Mouse (Mus musculus) urinary bladder, adult 18-20 months (tissue): ENCODE data around the gene Arrb1.
A peak's percentile ranks its signal among the peaks of the same experiment; 100 is the strongest.

Experiments
- DNase-seq, 2 experiments: peaks; one replicate each; pipeline ENCODE4 v3.0.0; 2022; ENCODE audit warnings: low spot score in 2 of 2, mixed read lengths in 2 of 2

Arrb1 gene

DNA sequence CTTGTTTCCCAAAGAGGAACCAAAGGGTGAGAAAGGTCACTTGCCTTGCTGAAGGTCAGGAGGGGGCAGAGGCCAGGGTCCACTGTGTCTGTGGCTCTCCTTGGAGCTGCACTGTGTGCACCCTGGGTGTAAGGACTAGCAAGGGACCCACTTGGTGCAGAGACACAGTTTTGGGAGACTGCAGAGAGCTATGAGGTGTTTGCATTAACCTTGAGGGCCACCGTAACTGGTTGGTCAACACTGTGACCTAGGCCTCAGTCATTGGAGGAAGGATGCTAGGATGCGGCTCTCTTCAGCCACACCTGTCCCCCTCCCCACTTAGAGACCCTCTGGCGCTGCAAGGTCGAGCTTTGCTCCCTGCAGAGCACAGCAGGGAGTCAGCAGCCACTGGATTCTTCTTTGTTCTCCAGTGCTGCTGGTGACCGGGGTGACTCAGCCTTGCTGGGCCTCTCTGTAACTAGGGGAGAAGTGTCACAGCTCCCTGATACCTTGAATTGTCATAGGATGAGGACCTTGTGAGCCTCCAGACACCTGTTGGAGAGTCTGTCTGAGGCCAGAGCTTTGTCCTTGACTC lies 2.0 kb downstream of the Arrb1 start:
- no peak for DNase-seq

DNA sequence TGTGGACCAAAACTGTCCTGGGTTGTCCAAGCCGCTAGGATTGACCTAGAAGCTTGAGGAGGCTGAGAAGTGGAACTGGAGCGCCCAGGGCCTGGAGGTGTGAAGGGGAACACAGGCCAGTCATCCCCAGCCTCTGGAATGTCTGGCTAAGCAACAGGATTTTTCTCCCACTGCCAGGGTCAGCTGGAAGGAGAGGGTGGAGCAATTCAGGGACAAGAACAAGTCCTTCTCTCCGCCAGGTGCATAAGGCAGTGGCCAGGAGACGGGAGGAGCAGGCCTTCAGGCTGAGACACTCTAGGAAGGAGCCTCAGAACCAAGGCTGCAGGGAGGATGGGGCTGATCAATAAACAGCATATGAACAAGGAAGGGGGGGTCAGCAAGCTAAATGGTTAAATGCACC lies 3.2 kb downstream of the Arrb1 start:
- no peak for DNase-seq

DNA sequence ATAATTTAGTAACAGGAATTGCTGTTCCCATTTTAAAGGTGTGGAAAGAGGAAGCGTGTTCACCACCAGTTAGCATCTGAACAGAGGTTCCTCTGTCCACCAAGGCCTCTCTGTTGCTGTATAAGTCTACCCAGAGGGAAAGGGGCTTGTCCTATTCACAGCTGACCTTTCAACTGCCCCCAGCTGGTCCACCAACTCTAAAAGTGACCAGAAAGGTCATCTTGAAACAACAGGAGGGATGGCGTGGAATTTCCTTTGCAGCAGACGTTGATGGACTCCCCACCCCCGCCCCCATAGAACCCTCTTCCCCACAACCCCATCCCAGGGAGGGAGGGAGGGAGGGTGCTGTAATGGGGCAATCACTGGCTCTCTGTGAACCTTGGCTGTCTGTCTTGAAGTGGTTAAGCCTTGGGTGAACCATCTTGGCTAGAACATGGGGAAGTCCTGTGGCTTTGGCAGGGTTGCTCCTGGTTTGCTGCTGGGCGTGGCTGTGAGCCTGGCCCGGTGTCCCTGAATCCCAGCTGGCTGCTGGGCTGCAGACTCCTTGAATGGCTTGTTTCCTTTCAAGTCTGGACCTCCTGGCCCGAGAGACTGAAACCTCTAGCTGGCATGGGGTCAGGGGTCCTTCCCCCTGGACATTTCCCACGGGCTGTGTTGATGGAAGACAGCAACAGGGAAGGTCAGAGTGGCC lies 4.1 kb downstream of the Arrb1 start:
- peak in 1 of 2 experiments; percentile 37 for DNase-seq

DNA sequence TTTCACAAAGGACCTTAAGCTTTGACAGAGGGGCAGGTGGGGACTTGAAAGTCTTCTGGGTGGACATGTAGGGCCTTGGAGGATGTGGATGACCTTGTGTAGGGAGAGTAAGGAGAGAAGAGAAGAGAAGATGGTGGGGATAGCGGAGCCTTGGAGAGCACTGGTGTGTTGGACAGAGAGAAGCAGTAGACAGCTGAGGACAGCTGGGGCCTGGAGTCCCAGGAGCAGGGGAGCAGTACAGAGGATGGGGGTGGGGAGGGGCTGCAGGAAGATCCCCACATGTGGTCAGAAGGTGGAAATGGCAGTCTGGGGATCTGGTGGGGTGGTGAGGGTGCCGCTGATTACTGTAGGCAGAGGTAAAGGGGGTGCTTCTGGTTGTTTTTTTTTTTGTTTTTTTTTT lies 4.8 kb downstream of the Arrb1 start:
- DNase-seq: no peak

DNA sequence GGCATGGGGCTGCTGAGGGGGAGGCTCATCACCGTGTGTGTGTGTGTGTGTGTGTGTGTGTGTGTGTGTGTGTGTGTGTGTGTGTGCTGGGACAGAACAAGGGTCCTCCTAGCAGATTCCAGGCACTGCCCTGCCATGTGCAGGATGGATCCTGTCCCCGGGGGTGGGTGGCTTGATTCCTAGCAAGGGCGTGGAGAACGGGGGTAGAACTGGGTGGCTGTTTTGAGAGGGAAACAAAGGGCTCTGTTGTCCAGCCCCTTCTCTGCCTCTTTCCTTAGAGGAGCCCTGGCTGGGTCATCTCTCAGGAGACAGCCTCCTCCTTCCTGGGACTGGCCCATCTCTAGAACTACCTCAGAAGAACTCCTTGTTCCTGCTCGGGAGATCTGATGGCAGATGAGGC lies 5.9 kb downstream of the Arrb1 start:
- no peak for DNase-seq

DNA sequence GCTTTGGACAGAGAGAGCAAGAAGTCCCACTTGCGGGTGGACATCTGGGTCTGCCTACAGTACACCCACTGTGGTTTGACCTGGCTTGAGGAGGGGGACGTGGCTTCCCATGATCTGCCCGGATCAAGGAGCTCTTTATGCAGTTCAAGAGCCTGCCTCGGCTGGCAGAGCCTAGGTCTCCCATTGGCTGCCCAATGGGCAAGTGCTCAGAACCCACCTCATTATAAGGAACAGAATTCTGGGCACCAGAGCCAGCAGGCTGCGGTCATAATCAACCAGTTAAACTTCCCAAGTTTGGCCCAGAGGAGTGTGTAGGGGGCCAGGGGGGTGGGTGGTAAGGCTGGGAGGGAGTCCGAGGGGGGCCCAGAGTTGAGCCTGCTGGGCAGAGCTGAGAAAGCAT lies 9.0 kb downstream of the Arrb1 start:
- DNase-seq: no peak

DNA sequence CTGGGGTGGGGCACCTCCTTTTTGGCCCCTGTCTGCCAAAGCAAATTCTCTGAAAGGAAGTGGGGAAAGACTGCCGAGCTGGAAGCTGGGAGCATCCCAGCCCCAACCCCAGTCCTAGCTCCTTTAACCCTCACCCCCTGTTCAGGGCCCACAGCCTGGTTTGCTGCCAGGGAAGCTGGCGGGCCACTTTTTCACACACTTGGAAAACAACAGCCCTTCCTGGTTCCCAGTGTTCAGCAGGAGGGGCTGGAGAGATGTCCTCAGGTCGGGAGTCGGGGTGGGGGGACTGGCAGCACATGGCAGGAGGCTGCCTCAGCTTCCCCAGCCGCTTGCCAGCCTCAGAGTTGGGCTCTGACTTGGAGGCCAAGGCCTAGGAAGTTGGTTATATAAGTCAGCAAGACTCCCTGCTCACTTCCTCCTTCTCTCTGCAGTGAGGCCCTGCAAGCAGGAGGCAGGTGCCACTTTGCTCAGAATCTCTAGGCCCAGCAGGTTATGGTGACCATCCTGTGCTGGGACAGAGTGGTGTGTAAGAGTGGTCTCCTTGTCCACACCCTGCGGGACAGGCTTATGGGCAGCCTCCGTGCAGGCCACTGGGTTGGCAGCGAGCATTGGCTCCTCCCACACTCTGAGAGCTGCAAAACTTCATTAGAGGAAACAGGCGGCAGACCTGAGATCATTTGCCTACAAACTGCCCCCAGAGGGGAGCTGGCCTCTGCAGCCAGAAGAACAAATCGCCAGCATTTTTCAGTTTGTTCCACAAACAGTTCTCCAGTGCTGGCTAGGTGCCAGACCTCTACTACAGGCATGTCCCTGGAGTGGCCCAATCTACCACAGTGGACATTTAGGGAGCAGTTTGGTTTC lies 10.8 kb downstream of the Arrb1 start:
- DNase-seq: peak; percentile 35 to 51

DNA sequence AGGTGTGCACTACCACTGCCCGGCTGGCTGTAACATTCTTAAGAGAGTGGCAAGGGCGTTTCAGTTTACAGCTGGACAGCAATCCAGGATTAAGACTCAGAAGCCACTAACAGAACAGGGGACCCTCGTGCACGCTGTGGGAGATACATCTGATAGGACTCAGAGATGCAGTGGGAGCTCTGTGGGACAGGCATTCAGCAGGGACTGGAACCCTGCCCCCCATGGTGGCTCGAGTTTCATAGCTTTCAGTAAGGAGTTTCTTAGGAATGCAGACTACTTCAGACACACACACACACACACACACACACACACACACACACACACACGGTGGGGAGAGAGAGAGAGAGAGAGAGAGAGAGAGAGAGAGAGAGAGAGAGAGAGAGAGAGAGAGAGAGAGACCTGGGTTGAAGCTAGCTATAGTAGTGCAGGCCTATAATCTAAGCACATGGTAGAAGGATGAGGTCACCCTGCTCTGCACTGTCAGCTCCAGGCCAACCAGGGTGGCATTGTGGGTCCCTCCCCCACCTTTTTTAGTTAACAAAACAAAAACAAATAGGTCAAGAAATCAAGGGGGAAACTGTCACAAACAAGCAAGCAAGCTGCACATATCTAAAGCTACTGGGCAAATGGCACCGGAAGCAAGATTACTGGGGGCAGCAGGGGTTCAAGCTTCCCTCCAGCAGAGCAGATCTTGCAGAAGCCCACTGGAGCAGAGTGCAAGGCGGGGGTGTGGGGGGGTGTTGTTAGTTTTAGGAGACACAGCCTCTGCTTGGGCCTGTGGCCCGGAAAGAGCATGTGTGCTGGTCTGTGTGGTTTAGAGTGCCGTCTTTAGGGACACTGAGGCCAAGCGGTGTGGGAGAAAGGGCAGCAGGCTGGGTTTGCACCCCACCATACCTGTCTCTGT lies 12.6 kb downstream of the Arrb1 start:
- no peak for DNase-seq

DNA sequence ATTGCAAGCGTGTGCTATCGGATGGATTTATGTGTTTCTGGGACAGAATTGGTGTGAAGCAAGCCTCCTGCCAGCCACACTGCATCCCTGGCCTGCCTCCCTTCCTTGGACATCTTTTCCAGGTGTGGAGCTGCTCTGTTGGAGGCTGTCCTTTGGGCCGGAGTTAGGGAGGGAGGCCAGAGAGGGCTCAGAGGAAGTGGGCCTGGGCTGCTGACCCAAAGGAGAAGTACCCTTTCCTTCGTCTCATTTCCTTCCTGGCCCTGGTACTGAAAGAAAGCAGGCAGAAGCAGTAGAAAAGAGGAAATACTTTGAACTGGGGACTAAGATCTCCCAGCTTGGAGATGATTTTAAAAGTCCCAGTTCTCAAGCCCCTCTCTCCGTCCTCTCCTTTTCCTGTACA lies 14.4 kb downstream of the Arrb1 start:
- DNase-seq: no peak

DNA sequence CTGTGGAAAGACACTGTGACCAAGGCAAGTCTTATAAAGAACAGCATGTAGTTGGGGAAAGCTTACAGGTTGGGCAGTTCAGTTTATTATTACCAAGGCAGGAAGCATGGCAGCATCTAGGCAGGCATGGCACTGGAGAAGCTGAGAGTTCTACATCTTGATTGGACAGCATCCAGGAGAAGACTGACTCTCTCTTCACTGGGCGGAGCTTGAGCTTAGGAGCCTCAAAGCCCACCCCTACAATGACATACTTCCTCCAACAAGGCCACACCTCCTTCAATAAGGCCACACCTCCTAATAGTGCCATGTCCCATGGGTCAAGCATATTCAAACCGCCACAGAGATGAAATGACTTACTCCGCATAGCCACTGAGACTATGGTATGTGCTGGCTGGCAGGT lies 16.4 kb downstream of the Arrb1 start:
- no peak for DNase-seq

DNA sequence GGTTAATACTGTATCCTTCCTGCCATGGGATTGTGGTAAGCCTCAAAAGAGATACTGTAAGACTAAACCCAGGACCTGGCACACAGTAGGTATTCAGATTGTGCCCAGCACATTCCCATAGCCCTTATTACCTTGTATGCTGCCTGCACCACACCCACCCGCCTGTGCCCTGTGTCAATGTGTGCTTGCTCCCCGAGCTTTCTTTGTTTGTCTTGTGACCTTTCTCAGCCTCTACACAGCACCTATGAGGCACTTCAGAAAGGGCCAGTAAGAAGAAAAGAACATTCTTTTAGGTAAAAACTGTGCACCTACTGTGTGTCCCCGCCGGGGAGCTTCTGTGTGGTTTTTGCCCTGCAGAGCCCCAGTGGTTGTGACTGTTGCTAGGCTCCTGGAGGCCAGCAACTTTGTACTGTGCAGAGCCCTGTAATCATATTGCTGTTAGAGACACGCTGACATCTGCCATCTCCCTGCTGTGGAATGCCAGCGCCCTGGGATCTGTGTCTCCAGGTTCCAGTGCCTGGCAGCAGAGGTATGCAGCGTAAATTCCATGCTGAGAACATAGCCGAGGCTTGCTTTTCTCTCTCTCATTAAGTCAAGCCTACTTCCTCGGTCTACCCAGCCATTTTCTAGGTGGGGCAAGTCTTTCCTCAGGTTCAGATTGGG lies 18.1 kb downstream of the Arrb1 start:
- no peak for DNase-seq

DNA sequence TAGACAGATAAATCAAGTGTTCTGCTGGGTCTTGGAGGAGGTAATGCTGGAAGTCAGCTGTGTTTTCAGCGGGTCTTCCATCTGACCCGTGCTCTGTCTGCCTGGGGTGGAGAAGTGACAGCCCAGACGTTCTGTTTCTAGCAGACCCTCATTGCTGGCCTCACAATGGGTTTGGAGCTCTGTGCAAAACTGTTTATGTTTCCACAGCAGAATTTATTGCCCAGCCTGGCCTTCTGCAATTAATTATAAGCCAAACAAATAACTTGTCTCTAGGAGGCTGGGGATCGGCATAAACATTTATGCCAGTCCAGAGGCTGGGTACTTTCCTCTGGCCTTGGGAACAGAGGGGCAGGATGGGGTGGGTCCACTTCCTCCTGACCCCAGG lies 18.6 kb downstream of the Arrb1 start:
- DNase-seq: no peak

DNA sequence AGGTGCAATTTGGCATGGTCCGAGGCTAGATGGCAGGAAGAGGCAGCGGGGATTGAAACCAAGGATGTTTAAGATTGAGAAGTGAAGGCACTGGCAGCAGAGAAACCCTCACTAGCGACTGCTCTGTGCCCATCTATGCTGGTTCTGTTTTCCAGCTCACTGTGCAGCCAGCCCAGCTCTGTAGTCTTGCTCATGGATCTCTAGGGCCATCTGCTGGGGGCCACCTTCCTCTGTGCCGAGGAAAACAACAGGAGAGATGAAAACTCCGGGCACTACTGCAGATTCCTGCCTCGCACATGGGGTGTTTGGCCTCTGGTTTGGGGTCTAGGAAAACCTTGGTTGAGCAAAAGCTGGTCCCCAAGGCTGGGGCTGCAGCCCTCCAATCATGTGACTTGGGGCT lies 20.6 kb downstream of the Arrb1 start:
- peak; percentile 54 to 56 for DNase-seq

DNA sequence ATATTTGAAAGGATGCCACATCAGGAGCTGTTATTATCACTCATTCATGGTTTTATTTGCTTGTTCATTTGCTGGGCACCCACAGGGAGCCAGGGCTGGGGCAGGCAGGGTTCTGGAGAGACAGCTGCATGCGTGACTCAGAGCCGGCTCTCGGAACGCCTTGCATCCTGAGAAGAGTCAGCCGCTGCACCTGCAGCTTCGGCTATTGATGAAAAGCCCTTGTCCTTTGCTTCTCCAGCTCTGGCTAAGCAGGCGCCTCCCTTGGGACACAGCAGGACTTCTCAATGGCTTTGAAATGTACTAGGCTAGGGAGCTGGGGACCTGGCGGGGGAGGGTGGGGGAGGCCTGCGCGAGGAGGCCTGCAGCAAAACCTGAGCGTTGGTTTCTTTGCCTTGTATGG lies 23.8 kb downstream of the Arrb1 start:
- no peak for DNase-seq

DNA sequence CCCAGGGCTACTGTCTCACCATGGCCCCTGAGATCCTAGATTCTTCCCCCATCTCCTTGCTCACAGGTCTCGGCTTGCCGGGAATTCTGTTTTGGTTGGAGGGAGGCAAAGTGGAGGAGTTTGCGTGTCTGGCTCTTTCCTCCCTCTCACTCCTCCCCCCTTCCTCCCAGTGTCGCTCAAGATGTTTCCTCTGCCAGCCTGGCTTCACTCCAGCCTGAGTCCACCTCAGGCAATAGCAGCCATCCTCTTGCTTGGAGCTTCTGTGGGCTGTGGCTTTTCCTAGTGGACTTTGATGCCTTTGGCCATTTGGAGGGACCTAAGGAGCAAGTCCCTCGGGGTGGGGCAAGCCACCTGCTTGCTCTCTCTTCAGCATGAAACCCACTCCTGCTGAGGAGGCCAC lies 27.2 kb downstream of the Arrb1 start:
- DNase-seq: no peak

DNA sequence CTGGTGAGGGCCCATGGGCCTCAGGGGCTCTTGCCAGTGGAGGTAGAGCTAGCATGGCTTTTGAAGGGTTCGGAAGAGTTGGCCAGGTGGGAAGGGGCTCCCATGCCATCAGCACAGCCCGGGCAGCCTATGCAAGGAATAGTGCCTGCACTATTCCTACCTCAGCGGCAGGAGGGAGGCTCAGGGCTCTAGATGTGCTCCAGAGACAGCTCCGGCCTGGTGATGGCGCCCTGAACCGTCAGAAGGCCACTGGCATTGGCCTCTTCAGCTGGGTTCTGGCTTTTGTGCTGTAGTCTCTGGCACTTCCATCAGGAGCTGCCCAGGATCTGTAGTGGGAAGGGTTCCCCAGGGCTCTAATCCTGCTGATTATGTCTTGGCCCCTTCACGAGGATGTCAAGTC lies 28.0 kb downstream of the Arrb1 start:
- no peak for DNase-seq

DNA sequence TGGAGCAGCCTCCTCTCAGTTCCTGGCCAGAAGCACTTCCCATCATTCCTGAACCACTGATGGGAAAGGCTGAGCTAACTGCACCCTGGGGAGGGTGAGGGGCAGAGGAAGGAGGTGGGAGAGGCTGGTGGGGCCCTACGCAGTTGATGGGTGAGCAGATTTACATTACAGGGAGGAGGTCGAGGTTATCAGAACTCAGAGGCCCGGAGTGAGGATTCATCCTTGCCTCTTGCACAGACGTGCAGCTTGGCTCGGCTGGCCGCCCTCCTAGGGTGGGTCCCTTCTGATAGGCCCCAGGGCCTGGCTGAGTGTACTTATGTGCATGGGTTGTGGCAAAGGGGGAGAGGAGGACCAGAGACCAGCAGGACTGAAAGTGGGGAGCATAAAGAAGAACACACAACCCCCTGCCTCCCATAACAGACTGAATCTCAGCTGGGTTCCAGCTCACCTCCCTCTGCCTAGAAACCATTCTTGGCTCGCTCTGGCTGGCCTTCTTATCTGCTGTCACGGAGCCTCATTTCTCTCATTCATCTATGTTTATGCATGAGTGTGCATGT lies 30.1 kb downstream of the Arrb1 start:
- peak in 1 of 2 experiments; percentile 22 for DNase-seq

DNA sequence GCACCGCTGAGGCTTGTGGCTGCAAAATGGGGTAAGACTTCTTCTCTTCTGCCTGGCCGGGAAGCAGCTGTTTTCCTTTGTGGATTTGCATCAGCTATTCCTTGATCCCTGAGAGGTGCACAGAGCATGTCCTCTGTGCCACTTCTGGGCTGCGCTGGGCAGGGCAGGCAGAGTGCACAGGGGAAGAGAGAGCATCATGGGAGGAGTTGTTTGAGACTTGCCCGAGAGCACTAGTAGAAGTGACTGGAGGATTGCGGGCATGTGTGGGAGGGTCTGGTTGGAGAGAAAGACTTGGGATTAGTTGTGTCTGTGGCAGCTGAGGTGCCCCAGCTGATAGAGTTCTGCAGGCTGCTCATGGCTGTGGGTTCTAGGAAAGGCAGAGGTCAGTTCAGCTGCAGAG lies 35.4 kb downstream of the Arrb1 start:
- no peak for DNase-seq

DNA sequence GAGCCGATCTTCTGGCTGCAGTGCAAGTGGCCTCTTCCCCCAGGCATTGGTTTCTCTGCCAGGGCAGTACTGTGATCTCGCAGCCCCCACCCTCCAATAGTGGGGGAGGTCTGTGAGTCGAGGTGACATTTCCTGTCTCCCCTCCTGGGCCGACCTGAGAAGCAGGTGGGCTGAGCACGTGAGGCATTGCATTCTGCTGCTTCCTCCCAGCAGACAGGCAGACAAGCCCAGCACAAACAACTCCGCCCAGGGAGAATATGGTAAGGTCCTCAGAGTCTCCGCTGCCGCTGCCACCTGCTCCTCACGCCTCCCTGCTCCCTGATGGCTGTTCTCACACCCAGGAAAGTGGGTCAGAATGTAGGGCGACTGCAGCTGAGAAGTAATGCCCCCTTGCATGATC lies 37.7 kb downstream of the Arrb1 start:
- no peak for DNase-seq

DNA sequence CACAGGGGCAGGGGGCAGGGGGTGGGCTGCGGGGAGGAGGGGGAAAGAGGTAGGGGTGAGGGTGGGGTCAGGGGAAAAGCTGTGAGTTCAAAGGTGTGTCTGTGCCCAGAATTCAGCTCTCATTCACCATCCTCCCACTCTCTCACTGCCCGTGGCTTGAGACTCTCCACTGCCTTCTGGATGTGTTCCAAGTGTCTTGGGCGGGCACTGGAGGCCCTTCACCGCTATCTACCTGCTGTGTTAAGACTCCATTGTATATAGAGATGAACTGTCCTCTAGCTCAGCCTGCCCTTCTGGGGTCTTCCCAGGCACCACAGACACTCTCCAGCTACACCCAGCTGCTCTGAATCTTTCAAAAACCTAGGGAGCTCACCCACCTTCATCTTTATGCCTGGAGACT lies 38.1 kb downstream of the Arrb1 start:
- DNase-seq: no peak

DNA sequence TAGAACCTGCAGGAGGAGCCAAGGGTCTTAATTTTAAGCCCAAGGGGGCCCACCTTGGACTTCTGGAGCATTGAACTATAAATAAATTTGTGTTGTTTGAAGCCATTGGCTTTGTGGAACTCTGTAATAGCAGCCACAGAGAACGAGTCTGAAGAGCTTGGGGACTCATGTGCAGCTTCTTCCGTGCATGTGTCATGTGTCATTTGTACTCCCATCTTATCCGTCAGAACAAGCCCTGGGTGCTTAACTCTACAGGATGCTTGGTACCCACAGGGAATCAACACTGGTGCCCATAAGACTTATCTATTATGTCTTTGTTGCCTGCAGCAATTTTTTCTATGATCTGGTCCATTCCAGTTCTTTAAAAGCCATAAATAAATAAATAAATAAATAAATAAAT lies 43.0 kb downstream of the Arrb1 start:
- DNase-seq: no peak
